Mouse (Mus musculus): ENCODE data around the gene Tet3.

DNA sequence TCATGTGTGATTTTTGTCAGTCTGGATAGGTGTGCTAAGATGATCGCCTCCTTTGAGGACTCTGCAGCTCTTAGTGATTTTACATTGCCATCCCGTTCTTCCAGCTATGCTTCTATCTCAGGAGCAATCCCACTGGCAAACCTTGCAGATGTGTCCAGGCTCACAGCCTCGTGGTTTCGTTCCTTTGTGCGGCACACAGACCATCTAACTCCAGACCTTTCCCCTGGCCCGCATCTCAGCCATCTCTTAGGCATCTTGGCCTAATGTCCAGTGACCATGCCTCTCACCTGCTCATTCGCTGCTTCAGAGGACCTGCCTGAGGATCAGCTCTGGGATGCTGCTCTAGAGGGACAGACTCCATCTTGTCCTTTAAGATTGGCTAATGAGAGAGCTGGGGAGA, 108.7 kb downstream of the Tet3 start:
- TF ChIP-seq CTCF (IDR thresholded peaks at IDR 0.05; ENCODE audit: control insufficient read depth, insufficient read depth, insufficient replicate concordance, low read depth, low read length) = no peak
- TF ChIP-seq POLR2A (IDR thresholded peaks at IDR 0.05; ENCODE audit: control insufficient read depth, low read depth, low read length) = no peak
